21 mouse cellular contexts compared by ENCODE assay signal in the genomic region with DNA sequence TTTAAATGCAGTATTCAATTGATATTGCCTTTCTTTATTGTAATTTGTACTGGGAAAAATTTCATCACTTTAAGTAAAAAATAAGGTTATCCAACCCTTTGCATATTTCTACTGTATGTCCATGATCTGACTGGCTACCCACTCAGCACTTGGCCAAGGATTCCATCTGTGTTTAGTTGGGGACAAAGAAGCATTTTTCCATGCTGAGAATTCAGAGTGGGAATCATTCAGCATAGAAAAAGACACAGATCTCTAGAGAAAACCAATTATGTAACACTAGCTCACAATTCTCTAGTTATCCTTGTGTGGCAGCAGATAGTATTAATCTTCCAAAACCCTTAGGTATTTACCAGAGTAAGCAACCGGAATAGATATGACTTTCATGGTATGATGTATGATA.
"Had no signal": no experiment of that assay in that cellular context is flagged by ENCODE, and none has a peak within 500 bp of the region (broad histone marks: within the 10 kb centered on the region; RNA-seq: fewer than 3 reads in every experiment).

No protein-coding gene starts in this region.

- DNase-seq: cerebellum, adult 8-10 months; cerebellum, adult 9-10 months; cerebellum, adult 9-11 months; cerebellum, postnatal 10 days; cerebellum, postnatal 14 days; cerebellum, postnatal 25 days; cerebellum, postnatal 36 days; embryo, embryonic 11 days; forebrain, postnatal 0 days; gastrocnemius, adult 2 months; gastrocnemius, postnatal 10 days; gastrocnemius, postnatal 14 days; gastrocnemius, postnatal 25 days; gastrocnemius, postnatal 36 days; heart, adult 11 months; heart, adult 18-20 months; heart, adult 2 months had no signal

- ATAC-seq: forebrain, embryonic 13.5 days; forebrain, embryonic 14.5 days; forebrain, embryonic 15.5 days; forebrain, embryonic 16.5 days; forebrain, postnatal 0 days had no signal
